Mouse (Mus musculus): Measurements from ENCODE around the gene Fam20a.

Gene Fam20a

GRCm38 (mm10) chr11:109721781-109722446, at the start of gene Fam20a:
TSS of gene Fam20a (minus strand) at chr11:109722279.
- peak; percentile 34 for DNase-seq

- DNase-seq, result no peak
Measured at GRCm38 (mm10) chr11:109771381-109771780, 49.3 kb upstream of the Fam20a start.

DNA sequence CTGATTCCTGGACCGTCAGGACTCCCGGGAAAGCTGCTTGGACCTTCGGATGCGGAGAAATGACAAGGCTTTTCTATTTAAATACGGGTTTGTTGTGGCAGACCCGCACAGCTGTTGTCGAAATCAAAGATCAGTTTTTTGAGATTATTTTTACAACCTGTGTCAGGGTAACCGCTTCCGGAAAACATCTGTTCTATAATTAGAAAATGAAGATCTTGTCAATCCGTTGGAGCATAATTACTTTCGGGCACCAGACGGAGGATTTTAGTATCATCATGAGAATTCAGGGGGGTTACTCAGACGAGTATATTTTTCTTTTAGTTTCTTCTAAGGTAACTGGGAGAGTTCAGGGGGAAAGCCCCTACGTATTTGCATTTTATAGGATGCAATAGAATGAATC, 48.1 kb upstream of the Fam20a start:
- no peak for DNase-seq

DNA sequence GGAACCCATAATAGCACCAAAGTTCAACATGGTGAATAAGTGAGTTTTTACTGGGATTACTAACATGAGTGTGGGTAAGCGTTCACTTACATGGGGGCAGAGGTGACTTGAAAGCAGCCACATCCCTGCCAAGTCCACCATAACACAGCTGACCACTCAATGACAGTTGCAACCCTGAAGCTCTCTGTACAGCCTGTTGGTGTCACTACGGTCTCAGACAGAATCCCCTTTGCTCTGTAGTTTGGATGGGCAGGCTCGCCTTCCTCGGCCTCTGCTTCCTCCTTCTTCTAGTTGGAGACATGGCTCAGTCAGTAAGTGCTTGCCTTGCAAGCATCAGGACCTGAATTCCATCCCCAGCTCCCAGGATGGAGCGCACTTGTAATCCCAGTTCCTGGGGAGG, 47.0 kb upstream of the Fam20a start:
- DNase-seq, result no peak

DNA sequence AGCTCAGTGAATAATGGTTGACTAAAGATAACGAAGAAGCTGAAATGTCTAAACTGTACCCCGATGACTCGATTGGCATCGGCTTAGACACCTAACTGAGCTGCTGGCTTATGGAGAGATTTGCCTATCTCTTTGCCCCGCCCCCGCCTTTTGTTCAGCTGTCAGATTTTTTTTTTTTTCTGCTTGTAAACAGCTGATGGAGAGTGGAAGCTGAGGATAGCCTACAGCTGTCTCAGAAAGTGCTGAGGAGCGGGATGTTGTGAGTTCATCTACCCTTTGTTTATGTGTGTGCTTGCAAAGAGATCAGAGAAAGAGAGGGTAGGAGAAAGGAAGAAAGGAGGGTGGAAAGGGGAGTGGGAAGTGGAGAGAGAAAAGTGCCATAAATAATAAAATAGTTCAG, 38.0 kb upstream of the Fam20a start:
- DNase-seq, result no peak

DNA sequence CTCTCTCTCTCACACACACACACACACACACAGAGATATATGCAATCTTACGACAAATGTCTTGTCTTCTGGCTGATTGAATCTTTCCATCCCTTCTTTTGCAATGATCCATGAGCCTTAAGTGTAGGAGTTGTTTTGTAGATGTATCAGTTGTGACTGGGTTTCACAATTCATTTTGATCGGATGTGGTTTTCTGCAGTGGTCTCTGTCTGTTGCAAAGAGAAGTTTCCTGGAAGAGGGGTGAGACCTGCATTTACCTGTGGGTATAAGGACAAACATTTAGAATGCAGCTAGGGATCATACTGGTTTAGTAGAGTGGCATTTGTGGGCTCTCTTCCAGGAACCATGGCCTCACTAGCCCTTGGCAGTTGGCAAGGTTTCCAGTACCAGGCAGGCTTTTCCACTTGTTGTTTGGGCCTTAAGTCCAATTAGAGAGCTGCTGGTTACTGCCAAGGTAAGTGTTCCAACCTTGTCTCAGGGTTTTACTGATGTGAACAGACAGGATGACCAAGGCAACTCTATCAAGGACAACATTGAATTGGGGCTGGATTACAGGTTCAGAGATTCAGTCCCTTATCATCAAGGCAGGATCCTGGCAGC, 36.6 kb upstream of the Fam20a start:
- no peak for DNase-seq

DNA sequence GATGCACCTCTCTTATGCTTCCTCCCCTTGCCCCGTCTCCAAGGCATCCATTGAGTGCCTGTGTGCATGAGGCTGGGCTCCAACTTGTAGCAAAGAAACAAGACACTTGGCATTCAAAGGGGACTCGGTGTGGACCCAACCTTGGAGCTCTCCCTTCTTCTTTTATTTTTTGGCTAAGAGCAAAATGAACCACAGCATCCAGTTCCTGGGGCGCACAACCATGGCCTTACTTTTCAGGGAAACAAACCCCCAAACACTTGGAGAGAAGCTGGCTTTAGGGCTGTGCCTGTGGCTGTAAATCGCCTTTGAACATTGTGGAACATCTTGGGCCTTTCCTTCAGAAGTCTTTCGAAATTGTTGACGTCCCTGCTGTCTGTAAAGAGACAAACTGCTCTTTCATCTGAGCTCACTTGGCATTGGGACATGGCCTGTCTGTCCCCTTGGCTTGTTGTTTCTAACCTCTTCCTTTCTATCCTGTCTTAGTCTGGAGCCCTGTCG, 32.1 kb upstream of the Fam20a start:
- peak; percentile 54 for DNase-seq

DNA sequence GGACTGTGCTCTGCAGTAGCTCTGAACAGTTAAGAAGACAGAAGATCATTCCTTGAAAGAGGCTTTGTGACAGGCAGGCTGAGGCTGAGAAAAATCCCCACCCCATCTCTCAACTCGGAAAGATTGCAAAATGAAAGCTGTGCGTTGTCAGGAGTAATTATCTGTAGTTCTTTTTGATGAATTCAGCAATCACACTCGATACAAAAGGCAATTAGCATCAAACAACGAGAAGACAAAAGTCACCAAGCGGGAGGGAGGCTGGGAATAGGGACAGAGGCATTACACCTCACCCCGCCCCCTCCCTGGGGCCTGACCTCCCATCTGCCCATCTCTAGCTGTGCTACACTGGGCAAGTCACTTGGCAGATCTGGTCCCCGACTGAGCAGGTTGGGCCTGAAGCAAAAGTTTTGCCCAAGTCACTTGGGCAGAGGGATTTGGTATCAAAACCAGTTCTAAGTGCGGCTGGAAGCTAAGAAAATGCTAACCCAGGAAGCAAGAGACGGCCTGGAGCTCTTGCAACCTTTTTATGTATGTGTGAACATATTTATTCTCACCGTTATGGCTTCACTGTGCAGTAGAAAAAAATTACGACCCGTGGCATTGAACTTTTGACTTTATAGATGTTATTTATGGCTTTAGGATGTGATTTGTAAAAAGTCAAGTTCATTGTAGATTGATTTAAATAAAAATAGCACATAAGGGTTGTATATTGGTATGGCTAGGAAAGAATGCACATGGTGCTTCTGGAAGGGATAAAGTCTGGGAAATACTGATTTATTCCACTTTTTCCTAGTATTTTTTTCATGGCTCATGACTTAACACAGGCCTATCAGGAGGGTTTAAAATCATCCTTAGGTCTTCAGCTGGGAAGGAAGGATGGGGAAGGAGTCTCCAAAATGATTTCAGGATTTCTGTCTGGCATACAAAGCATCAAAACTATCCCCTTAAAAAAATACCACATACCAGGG, 29.8 kb upstream of the Fam20a start:
- no peak for DNase-seq

- DNase-seq, result no peak
Measured at GRCm38 (mm10) chr11:109745210-109745609, 23.1 kb upstream of the Fam20a start.

GRCm38 (mm10) chr11:109737967-109738366, 15.9 kb upstream of the Fam20a start:
- DNase-seq, result no peak

- no peak for DNase-seq
Measured at GRCm38 (mm10) chr11:109736406-109736805, 14.3 kb upstream of the Fam20a start.

DNA sequence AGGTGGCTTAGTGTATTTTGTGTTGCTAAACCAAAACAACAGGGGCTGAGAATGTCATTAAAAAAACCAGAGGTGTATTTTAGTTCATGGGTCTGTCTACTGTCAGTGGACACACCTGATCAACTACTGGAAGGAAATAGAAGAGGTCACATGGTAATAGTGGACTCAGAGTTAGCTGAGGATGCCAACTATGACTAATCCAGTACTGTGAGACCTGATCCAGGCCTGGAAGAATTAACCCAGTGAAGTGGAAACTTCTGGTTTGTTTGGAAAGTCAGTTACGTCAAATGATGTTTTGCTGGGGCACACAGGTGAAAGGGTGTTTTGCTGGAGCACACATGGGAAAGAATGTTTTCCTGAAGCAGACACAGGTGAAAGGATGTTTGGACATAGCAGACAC, 12.3 kb upstream of the Fam20a start:
- no peak for DNase-seq

DNA sequence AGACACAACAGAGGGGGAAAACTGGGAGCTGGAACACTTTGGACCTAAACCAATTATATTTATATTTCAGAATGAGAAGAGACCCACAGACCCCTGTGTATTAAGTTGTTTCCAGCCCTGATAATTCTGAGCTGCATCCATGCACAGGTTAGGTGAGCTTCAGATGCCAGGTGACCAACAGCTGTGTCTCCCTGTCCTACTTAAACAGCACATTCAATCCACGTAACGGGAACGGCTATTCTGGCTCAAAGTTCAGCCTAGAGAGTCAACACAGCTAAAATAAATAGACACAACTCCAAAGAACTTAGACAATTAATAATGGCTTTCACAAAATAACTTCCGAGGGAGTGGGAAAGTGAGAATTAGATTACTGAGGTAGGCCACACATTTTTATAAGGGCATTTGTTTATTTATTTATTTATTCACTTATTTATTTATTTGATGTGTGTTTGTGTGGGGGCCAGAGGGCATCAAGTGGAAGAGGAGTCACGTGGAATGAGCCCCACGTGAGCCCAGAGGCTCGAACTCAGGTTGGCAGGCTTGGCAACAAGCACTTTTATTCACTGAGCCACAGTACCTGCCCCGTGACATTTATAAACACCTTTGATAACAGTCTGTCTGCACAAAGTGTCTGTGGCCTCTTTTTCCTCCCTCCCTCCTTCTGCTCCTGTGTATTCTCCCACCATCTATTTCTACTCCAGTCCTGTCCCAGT, 10.8 kb upstream of the Fam20a start:
- no peak for DNase-seq

DNA sequence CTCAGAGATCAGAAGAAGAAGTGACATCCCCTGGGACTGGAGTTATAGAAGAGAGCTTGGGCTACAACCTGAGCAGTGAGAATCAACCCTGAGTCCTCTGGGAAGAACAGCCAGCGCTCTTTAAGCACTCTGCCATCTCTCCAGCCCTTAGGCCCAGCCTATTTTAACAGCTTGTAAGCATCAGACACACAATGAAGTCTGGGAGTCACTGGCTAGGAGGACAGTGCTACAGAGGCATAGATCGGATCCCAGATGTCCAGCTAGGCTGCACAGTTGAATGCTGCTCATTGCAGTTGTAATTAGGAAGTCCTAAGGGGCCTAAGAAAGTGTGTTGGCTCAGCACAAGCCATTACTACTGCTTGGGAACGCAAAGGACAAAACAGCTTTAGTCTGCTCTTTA, 6.3 kb upstream of the Fam20a start:
- DNase-seq, result no peak

GRCm38 (mm10) chr11:109722711-109723110, 632 bp upstream of the Fam20a start:
- DNase-seq, result no peak

DNA sequence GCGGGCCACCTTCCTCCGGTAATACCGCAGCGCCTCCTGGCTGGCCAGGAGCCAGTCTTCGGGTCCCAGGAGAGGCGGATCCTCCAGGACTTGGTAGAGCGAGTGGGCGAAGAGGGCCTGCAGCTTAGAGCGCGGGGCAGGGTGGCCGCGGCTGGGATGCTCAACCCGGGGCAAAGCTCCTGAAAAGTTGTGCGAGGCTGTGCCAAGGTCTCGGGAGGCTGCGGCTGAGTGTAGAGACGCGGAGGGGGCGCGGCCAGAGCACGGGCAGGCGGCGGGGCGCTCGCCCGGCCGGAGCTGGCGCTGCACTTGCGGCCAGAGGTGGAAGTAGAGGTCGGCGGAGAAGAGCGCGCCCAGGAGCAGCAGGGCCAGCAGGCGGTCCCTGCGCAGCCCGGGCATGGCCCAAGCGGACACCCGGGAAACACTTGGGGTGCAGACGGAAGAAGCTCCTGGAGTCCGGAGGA, 729 bp downstream of the Fam20a start:
- peak; percentile 4 for DNase-seq

DNA sequence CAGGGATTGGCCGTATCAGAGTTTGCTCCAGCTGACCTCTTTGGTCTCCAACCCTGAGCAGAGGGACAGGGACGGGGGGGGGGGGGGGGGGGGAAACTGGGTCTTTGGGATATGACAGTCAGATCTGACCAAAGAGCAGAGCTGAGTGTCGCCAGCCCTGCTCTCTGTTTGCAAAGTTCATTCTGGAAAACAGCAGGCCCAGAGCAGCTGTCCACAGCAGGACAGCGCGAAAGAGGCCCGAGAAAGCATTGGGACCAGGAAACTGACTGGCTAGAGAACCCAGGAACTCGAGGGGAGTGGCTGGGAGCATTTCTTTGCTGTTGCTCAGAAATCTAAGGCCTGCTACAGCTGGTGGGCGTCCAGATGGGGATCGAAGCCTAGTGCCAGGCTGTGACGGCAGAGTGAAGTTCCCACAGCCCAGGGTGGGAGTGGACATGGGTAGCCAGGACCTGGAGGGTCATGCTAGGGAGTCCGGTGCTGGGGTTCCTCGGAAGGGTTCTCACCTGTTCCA, 1.2 kb downstream of the Fam20a start:
- no peak for DNase-seq

DNA sequence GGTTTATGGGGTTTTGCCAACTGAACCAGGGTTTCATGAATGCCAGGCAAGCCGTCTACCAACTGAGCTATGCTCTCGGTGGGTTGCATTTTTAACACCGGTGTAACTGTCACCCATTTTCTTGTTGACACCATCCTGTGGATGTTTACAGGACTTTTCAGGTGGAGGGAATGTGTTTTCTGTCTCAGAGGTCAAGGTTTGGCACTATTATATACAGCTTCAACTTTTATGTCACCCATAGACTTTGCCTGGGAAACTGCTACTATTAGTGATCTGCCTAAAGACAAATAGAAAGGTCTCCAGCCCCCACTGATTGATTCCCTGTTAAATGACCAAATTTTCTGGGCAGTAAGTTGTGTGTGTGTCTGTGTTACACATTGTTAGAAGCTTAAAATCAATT, 2.7 kb downstream of the Fam20a start:
- DNase-seq, result no peak

DNA sequence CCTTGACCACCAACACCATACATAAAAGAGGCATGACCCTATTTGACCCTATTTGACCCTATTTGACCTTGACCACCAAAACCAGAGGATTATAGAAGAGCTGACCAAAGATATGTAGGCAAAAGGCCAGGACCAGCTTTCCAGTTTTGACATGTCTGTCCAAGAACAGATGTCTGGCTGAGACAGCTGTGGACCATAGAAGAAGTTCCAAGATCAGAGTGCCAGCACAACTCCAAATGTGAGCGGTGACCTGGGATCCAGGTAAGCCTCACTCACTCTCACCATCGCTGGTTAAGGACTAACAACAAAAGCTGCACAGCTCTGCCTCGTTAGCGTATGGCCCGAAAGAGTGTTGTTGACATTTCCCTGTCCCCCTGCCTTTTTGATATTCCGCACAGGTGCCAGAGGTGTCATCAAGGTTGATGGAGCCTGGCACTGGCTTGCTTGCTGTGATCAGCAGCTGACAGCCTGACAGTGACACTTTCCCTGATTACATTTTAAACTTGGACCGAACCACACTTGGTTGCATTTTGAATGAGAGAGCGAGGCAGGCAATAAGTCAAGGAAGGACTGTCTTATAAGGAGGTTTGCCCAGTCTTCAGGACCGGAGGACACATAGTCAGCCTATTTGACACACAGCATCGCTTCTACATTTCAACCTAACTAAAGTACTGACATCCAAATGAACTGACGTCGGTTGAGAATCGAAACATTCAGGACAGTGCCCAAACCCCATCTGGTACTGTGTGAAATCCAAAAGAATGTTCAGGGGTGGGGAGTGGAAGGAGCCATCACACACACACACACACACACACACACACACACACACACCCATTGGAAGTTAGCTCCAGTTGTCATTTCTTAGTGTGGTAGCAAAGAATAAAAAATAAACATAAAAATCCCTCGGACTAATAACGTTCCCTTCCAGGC, 3.8 kb downstream of the Fam20a start:
- DNase-seq, result no peak

- no peak for DNase-seq
Measured at GRCm38 (mm10) chr11:109717448-109717847, 4.6 kb downstream of the Fam20a start.

DNA sequence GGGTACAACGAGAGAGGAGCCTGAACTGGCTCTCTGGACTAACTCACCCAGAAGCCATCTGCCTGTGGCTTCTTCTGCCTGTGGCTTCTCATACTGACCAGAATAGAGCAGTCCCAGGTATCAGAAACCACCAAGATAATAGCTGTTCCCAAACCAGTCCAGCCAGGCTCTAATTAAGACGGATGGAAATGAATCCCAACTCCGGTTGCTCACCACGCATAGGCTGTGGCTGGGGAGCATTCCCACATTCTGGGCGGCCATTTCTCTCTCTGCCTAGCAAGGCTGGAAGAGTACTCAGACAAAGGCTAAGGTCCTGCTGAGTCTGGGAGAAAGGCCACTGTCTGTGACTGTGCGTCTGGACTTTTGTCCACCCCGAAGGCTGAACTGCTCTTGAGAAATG, 5.1 kb downstream of the Fam20a start:
- DNase-seq, result peak; percentile 10
